Mouse (Mus musculus): ENCODE measurements around the gene Neil1.

GRCm38 (mm10) chr9:57139571-57139970 is 8.5 kb downstream of the Neil1 start:
- TF ChIP-seq CTCF (IDR thresholded peaks at IDR 0.05; ENCODE audit: control insufficient read depth, insufficient read depth, insufficient read length) (no peak), USF1 (IDR thresholded peaks at IDR 0.05; ENCODE audit: low read depth) (no peak), MYOD1 (IDR thresholded peaks at IDR 0.05; ENCODE audit: control insufficient read depth, insufficient read length, low read depth) (no peak), CEBPB (IDR thresholded peaks at IDR 0.05; ENCODE audit: low read depth) (no peak)
